Mouse (Mus musculus) forebrain, embryonic 16.5 days (tissue): ENCODE results near the gene Wdr37. TPM values are rescaled to one million over a fixed set of nuclear protein-coding genes. Genes with fewer than 3 reads are reported as not detected.

Experiments
- ATAC-seq: fragments of 200-750 bp; cut with Nextera tagmentation; 2 replicates; pipeline ENCODE4 v1.8.0; 2017; ENCODE audit warnings: mild to moderate bottlenecking, moderate library complexity
- H3K27ac ChIP-seq: fragments of 300-500 bp; sonication (generic); 2 replicates; pipeline ENCODE4 v1.5.1; 2014; ENCODE audit warnings: low read length, control low read depth
- H3K27me3 ChIP-seq: fragments of 300-500 bp; sonication (generic); replicated peaks from 2 replicates; pipeline ENCODE4 v1.6.1; 2014; ENCODE audit warnings: low read length; ENCODE audit not compliant: control insufficient read depth, insufficient read depth
- H3K36me3 ChIP-seq: fragments of 300-500 bp; sonication (generic); 2 replicates; pipeline ENCODE4 v1.6.1; 2014; ENCODE audit not compliant: control insufficient read depth, insufficient read depth
- H3K4me1 ChIP-seq: fragments of 300-500 bp; sonication (generic); replicated peaks from 2 replicates; pipeline ENCODE4 v1.6.1; 2014; ENCODE audit warnings: low read length; ENCODE audit not compliant: control insufficient read depth, insufficient read depth
- H3K4me2 ChIP-seq: fragments of 300-500 bp; sonication (generic); 2 replicates; pipeline ENCODE4 v1.6.1; 2014; ENCODE audit warnings: mild to moderate bottlenecking, low read length, control low read depth
- H3K4me3 ChIP-seq: fragments of 300-500 bp; sonication (generic); replicated peaks from 2 replicates; pipeline ENCODE4 v1.5.1; 2014; ENCODE audit warnings: mild to moderate bottlenecking, low read length, control low read depth
- H3K9ac ChIP-seq: fragments of 300-500 bp; sonication (generic); replicated peaks from 2 replicates; pipeline ENCODE4 v1.6.1; 2014; ENCODE audit warnings: low read depth, low read length, control low read depth
- H3K9me3 ChIP-seq: fragments of 300-500 bp; sonication (generic); 2 replicates; pipeline ENCODE4 v1.6.1; 2016; ENCODE audit warnings: low read length; ENCODE audit not compliant: control insufficient read depth
- WGBS: fragments of 180-500 bp; shearing (Covaris S2); extraction: QIAGEN DNeasy Blood & Tissue Kit; methylation state at CpG from one replicate; pipeline ENCODE4 v1.1.7; 2014; 5-methylcytosine and 5-hydroxymethylcytosine counted together
- polyA plus RNA-seq: library from polyadenylated mRNA; unstranded; fragments of >200 nt; fragmentation: Nextera tagmentation; extraction: Ambion mirVana; gene quantifications from 2 replicates; pipeline ENCODE4 v1.2.1, GENCODE M21; 2015

The Wdr37 gene
- polyA plus RNA-seq, 1 experiment from 2014 or later, result 51.0 TPM

DNA sequence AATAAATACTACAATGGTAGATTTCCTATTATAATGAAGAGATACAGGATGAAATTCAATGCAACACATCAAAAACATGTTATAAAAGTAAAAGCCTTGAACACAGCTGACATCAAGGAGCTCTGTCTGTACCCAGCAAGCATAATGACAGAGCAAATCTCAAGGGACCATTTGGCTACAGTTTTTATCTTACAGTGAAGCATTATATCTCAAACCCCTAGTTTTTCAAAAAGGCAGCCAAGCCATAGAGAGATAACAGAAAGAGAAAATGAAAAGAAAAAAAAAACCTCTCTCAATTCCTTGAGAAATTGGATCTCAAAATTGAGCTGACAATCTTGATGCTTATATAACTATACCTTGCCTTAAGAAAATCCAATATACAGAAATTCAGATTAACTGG, 41.0 kb downstream of the Wdr37 start:
- Histone ChIP-seq H3K36me3 (peaks cover 6% of the 10 kb centered on the region; the same call in 1 of the 2 replicates), H3K27ac (no peak overlapping the region), H3K27me3 (no peaks in the 10 kb centered on the region), H3K4me3 (no peak overlapping the region), H3K4me1 (peaks cover 5% of the 10 kb centered on the region), H3K9ac (no peak overlapping the region), H3K9me3 (no peaks in the 10 kb centered on the region), H3K4me2 (no peak overlapping the region)
- ATAC-seq, result no peak

DNA sequence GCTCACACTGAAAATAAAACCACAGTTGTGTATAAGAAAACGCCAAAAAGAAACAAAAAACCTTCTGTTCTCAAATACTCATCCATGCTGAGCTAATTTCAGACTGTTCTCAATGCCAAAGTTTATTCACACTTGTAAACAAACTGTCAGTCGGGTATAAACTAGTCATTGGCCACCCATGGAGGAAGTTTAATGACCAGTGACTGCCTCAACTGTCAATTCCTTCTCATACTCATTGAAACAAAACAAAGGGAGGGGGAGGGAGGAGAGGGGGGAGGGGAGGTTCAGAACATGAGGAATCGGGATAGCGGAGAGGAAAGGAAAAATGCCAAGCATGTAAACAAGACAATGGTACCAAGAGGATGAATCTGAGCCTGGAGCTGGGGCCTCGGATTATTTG, 41.9 kb downstream of the Wdr37 start:
- Histone ChIP-seq H3K27ac (no peak overlapping the region), H3K9ac (no peak overlapping the region), H3K27me3 (no peaks in the 10 kb centered on the region), H3K4me3 (no peak overlapping the region), H3K4me1 (peaks cover 5% of the 10 kb centered on the region), H3K4me2 (no peak overlapping the region), H3K9me3 (no peaks in the 10 kb centered on the region), H3K36me3 (peaks cover 6% of the 10 kb centered on the region; the same call in 1 of the 2 replicates)
- 9% methylated on average over 5 of the region's 5 CpGs for WGBS
- peak; percentile 73 for ATAC-seq

DNA sequence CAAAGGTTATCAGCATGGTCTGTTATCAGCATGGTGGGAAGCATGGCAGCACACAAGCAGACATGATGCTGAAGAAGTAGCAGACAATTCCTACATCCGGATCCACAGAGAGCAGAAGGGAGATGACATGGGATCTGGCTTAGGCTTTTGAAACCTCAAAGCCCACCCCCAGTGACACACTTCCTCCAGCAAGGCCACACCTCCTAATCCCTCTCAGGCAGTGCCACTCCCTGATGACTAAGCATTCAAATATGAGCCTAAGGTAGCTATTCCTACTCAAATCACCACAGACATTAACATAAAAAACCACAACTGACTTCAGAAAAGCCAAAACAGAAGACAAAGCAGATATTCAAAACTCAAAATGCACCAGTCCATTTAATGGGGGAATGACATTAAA, 42.8 kb downstream of the Wdr37 start:
- Histone ChIP-seq H3K9ac (no peak overlapping the region), H3K27me3 (no peaks in the 10 kb centered on the region), H3K36me3 (peaks cover 2% of the 10 kb centered on the region; the same call in 1 of the 2 replicates), H3K4me1 (peaks cover 5% of the 10 kb centered on the region), H3K9me3 (no peaks in the 10 kb centered on the region), H3K4me2 (no peak overlapping the region), H3K4me3 (no peak overlapping the region), H3K27ac (no peak overlapping the region)
- ATAC-seq, result no peak
- 93% methylated on average over 1 of the region's 1 CpGs for WGBS

DNA sequence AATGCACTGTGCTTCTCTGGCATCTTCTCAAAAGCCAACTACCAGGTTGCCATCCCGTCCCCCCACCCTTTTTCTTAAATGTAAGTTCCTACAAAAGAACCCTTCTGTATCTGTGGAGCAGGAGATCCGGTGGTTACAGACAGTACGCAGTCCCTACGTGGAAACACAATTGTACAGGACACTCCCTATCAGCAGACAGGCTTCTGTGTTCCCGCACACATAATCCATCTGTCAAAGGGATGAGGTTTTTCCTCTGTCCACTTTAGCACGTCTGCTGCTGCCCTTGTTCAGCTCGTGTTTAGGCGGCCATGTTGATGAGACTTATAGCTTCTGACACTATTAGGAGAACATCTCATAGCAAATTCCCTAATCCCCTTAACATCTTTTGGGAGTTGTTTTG, 48.2 kb downstream of the Wdr37 start:
- ATAC-seq, result no peak; the same call in 1 of the 2 replicates
- H3K27ac ChIP-seq, result no peak overlapping the region
- no peak overlapping the region for H3K4me3 ChIP-seq
- H3K4me2 ChIP-seq, result no peak overlapping the region
- WGBS, result 65% methylated on average over 8 of the region's 8 CpGs
- peaks cover 25% of the 10 kb centered on the region for H3K36me3 ChIP-seq
- no peak overlapping the region for H3K9ac ChIP-seq
- H3K9me3 ChIP-seq, result no peaks in the 10 kb centered on the region
- H3K4me1 ChIP-seq, result peaks cover 6% of the 10 kb centered on the region
- H3K27me3 ChIP-seq, result no peaks in the 10 kb centered on the region

DNA sequence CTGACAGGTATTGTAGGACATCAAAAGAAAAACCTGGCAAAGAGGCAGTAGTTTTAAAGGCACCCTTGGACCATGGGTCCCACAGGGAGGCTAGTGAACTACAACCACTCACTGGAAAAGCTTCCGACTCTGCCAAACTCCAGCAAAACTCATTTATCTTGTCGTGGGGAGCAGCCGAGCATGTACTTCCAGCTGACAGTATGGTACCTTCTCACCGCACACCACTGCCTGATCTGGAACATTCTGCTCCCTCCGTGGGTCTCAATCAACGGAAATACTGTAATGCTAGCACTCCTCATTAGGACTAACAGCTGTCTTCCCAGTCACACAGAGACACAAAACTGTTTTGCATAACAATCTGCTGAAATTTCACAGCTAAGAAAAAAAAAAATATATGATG, 48.6 kb downstream of the Wdr37 start:
- Histone ChIP-seq H3K4me3 (no peak overlapping the region), H3K27me3 (no peaks in the 10 kb centered on the region), H3K9ac (no peak overlapping the region), H3K27ac (no peak overlapping the region), H3K4me2 (no peak overlapping the region), H3K9me3 (no peaks in the 10 kb centered on the region), H3K36me3 (peaks cover 30% of the 10 kb centered on the region), H3K4me1 (peaks cover 6% of the 10 kb centered on the region)
- ATAC-seq, result 0 out of 2 replicates have a peak, but pooled peaks have one; percentile 41
- WGBS, result 56% methylated on average over 6 of the region's 6 CpGs

DNA sequence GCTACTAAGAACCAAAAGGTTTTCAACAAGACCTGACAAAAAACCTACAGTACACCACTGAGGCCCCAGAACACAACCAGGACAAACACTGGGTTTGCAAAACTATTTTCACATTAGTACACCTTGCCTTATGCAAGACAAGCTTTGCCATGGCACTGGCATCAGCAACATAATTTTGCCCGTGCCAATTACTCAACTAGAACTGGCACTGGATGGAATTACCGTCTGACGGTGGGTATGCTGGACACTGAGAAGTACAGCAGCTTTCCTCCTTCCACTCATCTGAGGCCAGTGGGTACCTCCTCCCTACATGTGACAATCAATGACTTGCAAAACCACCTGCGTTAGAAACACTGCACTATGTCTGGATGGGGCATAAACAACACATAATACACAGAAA, 49.5 kb downstream of the Wdr37 start:
- WGBS, result 86% methylated on average over 4 of the region's 4 CpGs
- no peak overlapping the region for H3K27ac ChIP-seq
- H3K36me3 ChIP-seq, result peaks cover 32% of the 10 kb centered on the region

DNA sequence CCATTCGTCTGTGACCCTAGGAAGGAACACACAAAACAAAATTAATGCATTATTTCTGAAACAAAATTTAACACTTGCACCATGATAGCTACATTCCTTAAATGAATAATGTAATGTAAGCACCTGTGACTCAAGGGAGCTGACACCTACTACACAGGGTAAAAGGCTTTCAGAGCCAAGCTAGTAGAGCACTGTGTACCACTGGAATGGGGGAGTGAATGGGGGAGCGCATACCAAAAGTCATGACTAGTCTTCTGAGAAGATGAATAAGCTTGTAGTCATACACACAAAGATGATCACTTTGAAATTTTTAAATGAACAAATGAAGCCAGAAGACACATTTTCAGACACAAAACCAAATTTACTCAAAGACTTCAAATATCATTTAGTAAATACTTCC, 65.8 kb downstream of the Wdr37 start:
- Histone ChIP-seq H3K4me3 (no peak overlapping the region), H3K4me2 (no peak overlapping the region), H3K27me3 (no peaks in the 10 kb centered on the region), H3K9ac (no peak overlapping the region), H3K9me3 (no peaks in the 10 kb centered on the region), H3K4me1 (no peaks in the 10 kb centered on the region), H3K27ac (no peak overlapping the region), H3K36me3 (no peaks in the 10 kb centered on the region; the same call in 1 of the 2 replicates)
- 96% methylated on average over 2 of the region's 2 CpGs for WGBS
- ATAC-seq, result no peak

More for the DNA sequence above, 49.5 kb downstream of the Wdr37 start:
- no peaks in the 10 kb centered on the region for H3K9me3 ChIP-seq
- H3K4me2 ChIP-seq, result no peak overlapping the region
- H3K27me3 ChIP-seq, result no peaks in the 10 kb centered on the region
- no peak overlapping the region for H3K9ac ChIP-seq
- peaks cover 6% of the 10 kb centered on the region for H3K4me1 ChIP-seq
- no peak overlapping the region for H3K4me3 ChIP-seq
- no peak for ATAC-seq

DNA sequence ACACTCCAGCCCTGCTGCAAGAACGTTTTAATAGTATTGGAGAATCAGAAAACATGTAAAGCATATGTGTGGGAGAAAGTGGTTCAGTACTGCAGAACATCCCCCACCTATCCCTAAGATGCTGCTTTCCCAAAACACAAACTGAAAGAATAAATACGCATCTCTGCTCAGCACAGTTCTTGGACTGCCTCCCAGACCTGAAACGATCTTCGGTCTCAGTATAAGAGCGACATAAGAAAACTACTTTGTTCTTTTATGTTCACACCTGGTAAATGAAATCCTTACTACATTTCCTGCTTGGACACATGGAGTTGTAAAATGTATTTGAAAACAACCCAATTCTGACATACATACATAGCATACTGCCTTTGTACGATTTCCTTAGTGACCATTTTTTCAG, 71.1 kb downstream of the Wdr37 start:
- no peaks in the 10 kb centered on the region for H3K4me1 ChIP-seq
- WGBS, result 70% methylated on average over 6 of the region's 6 CpGs
- no peak overlapping the region for H3K9ac ChIP-seq
- H3K9me3 ChIP-seq, result no peaks in the 10 kb centered on the region
- H3K36me3 ChIP-seq, result no peaks in the 10 kb centered on the region; the same call in 1 of the 2 replicates
- no peak overlapping the region for H3K27ac ChIP-seq
- no peaks in the 10 kb centered on the region for H3K27me3 ChIP-seq
- no peak overlapping the region for H3K4me2 ChIP-seq
- ATAC-seq, result no peak
- H3K4me3 ChIP-seq, result no peak overlapping the region

DNA sequence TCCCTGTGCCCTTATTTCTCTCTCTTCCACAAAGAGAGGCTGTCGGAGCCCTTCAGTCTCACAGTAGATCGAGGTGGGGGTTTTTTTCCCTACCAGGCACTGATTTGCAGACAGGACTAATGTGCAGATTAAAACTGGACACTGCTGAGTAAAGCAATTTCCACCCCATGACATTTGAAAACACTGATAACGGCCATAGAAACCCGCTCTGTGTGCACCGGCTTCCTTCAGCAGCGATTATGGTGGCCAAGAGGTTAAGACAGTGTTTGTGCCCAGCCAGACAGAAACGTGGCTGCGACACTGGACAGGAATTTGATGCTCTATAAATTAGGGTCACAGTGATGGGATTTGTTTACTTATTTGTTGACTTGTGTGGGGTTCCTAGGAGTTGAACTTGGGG, 78.5 kb downstream of the Wdr37 start:
- H3K9me3 ChIP-seq, result no peaks in the 10 kb centered on the region
- H3K4me2 ChIP-seq, result no peak overlapping the region
- no peak for ATAC-seq
- 72% methylated on average over 8 of the region's 8 CpGs for WGBS
- H3K4me1 ChIP-seq, result no peaks in the 10 kb centered on the region
- no peak overlapping the region for H3K4me3 ChIP-seq
- no peak overlapping the region for H3K27ac ChIP-seq
- no peak overlapping the region for H3K9ac ChIP-seq
- no peaks in the 10 kb centered on the region for H3K27me3 ChIP-seq
- no peaks in the 10 kb centered on the region for H3K36me3 ChIP-seq

DNA sequence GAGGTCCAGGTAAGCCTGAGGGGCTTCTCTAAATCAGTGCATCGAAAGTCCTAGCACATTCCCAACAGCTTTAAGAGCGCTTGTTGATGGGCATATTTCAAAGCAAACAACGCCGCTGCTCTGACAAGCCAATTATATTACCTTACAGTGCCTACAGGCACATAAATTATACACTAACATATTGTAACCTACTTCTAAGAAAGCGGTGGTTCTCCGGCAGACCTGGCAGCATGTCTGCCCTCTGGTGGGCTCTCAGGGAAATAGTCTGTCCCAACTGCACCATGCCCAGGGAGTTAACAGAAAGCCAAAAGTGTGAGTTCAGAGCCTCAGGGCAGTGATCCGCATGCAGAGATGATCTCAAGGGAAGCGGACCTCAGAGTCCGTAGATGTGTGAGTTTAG, 86.5 kb downstream of the Wdr37 start:
- no peak overlapping the region for H3K4me3 ChIP-seq
- peak; percentile 87 for ATAC-seq
- H3K27me3 ChIP-seq, result 0 out of 2 replicates have a peak, but pooled peaks cover 2% of the 10 kb centered on the region
- 0 out of 2 replicates have a peak overlapping the region, but pooled peaks have one; percentile 12 for H3K4me2 ChIP-seq
- H3K9ac ChIP-seq, result no peak overlapping the region
- 37% methylated on average over 9 of the region's 9 CpGs for WGBS
- 0 out of 2 replicates have a peak, but pooled peaks cover 3% of the 10 kb centered on the region for H3K4me1 ChIP-seq
- no peak overlapping the region for H3K27ac ChIP-seq
- H3K9me3 ChIP-seq, result no peaks in the 10 kb centered on the region
- H3K36me3 ChIP-seq, result no peaks in the 10 kb centered on the region
